Mouse (Mus musculus) midbrain, embryonic 16.5 days (tissue): ENCODE results near the gene Vim. TPM values are rescaled to one million over a fixed set of nuclear protein-coding genes. Genes with fewer than 3 reads are reported as not detected.
A peak's percentile ranks its signal among the peaks of the same experiment; 100 is the strongest.

Experiments used
- ATAC-seq: fragments of 200-750 bp; cut with Nextera tagmentation; 2 replicates; pipeline ENCODE4 v1.8.0; 2017; ENCODE audit warnings: moderate TSS enrichment
- H3K27ac ChIP-seq: fragments of 300-500 bp; sonication (generic); 2 replicates; pipeline ENCODE4 v1.5.1; 2014; ENCODE audit warnings: mild to moderate bottlenecking, low read length, mixed read lengths
- H3K27me3 ChIP-seq: fragments of 300-500 bp; sonication (generic); 2 replicates; pipeline ENCODE4 v1.6.1; 2014; ENCODE audit warnings: low read depth, low read length, mixed read lengths; ENCODE audit not compliant: control insufficient read depth, insufficient read depth
- H3K36me3 ChIP-seq: fragments of 300-500 bp; sonication (generic); 2 replicates; pipeline ENCODE4 v1.6.1; 2014; ENCODE audit warnings: mild to moderate bottlenecking, low read length, moderate library complexity, mixed read lengths; ENCODE audit not compliant: control insufficient read depth, insufficient read depth
- H3K4me1 ChIP-seq: fragments of 300-500 bp; sonication (generic); 2 replicates; pipeline ENCODE4 v1.6.1; 2014; ENCODE audit warnings: mild to moderate bottlenecking, low read length, mixed read lengths; ENCODE audit not compliant: control insufficient read depth, insufficient read depth
- H3K4me2 ChIP-seq: fragments of 300-500 bp; sonication (generic); 2 replicates; pipeline ENCODE4 v1.6.1; 2014; ENCODE audit warnings: mild to moderate bottlenecking, low read length, mixed read lengths
- H3K4me3 ChIP-seq: fragments of 300-500 bp; sonication (generic); 2 replicates; pipeline ENCODE4 v1.5.1; 2014; ENCODE audit warnings: low read depth, mild to moderate bottlenecking, low read length, moderate library complexity, mixed read lengths
- H3K9ac ChIP-seq: fragments of 300-500 bp; sonication (generic); 2 replicates; pipeline ENCODE4 v1.6.1; 2014; ENCODE audit warnings: low read depth, low read length, mixed read lengths
- H3K9me3 ChIP-seq: fragments of 300-500 bp; sonication (generic); replicated peaks from 2 replicates; pipeline ENCODE4 v1.6.1; 2014; ENCODE audit warnings: mild to moderate bottlenecking, low read length, mixed read lengths; ENCODE audit not compliant: control insufficient read depth, poor library complexity, severe bottlenecking
- WGBS: fragments of 180-500 bp; shearing (Covaris S2); extraction: QIAGEN DNeasy Blood & Tissue Kit; methylation state at CpG from one replicate; pipeline ENCODE4 v1.1.7; 2014; 5-methylcytosine and 5-hydroxymethylcytosine counted together
- polyA plus RNA-seq: library from polyadenylated mRNA; unstranded; fragments of >200 nt; fragmentation: Nextera tagmentation; extraction: Ambion mirVana; gene quantifications from 2 replicates; pipeline ENCODE4 v1.2.1, GENCODE M21; 2015

Gene Vim
- polyA plus RNA-seq, 1 experiment from 2014 or later = 306 TPM

- 77% methylated on average over 6 of the region's 6 CpGs for WGBS
- no peak for ATAC-seq
- H3K4me2 ChIP-seq = no peak overlapping the region
- H3K9me3 ChIP-seq = no peaks in the 10 kb centered on the region
- no peaks in the 10 kb centered on the region for H3K27me3 ChIP-seq
- H3K9ac ChIP-seq = no peak overlapping the region
- peaks cover 3% of the 10 kb centered on the region for H3K4me1 ChIP-seq
- no peak overlapping the region for H3K4me3 ChIP-seq
- H3K27ac ChIP-seq = no peak overlapping the region
- H3K36me3 ChIP-seq = no peaks in the 10 kb centered on the region
Measured at GRCm38 (mm10) chr2:13538704-13539377, 34.9 kb upstream of the Vim start.

GRCm38 (mm10) chr2:13539860-13540259 lies 33.9 kb upstream of the Vim start:
- 92% methylated on average over 1 of the region's 1 CpGs for WGBS
- H3K4me3 ChIP-seq = no peak overlapping the region
- no peak overlapping the region for H3K27ac ChIP-seq
- no peak for ATAC-seq
- no peaks in the 10 kb centered on the region for H3K36me3 ChIP-seq
- H3K27me3 ChIP-seq = no peaks in the 10 kb centered on the region
- no peak overlapping the region for H3K4me2 ChIP-seq
- no peak overlapping the region for H3K9ac ChIP-seq
- H3K4me1 ChIP-seq = peaks cover 5% of the 10 kb centered on the region
- no peaks in the 10 kb centered on the region for H3K9me3 ChIP-seq

- Histone ChIP-seq H3K27me3 (no peaks in the 10 kb centered on the region), H3K9ac (peak overlapping the region; percentile 73), H3K27ac (peak overlapping the region; percentile 84), H3K4me2 (peak overlapping the region; percentile 79), H3K36me3 (no peaks in the 10 kb centered on the region), H3K9me3 (no peaks in the 10 kb centered on the region), H3K4me1 (peaks cover 5% of the 10 kb centered on the region), H3K4me3 (peak overlapping the region; percentile 57)
- 42% methylated on average over 8 of the region's 8 CpGs for WGBS
- peak; percentile 32 for ATAC-seq
Measured at GRCm38 (mm10) chr2:13543519-13544124, 30.1 kb upstream of the Vim start.

GRCm38 (mm10) chr2:13544193-13544824 lies 29.4 kb upstream of the Vim start, which contains the start of gene Trdmt1:
TSS of gene Trdmt1 (minus strand) at chr2:13544668.
- Histone ChIP-seq H3K4me3 (peak within 1 kb of the TSS; percentile 57), H3K27me3 (no peaks in the 10 kb centered on the region), H3K9ac (peak within 1 kb of the TSS; percentile 73), H3K4me2 (peak within 1 kb of the TSS; percentile 79), H3K9me3 (no peaks in the 10 kb centered on the region), H3K4me1 (peaks cover 5% of the 10 kb centered on the region), H3K36me3 (no peaks in the 10 kb centered on the region), H3K27ac (peak within 1 kb of the TSS; percentile 84)
- under 1% methylated on average over 39 of the region's 39 CpGs for WGBS
- ATAC-seq = peak; percentile 98

GRCm38 (mm10) chr2:13548749-13549148 lies 25.0 kb upstream of the Vim start:
- no peak for ATAC-seq
- Histone ChIP-seq H3K4me3 (no peak overlapping the region), H3K4me1 (peaks cover 2% of the 10 kb centered on the region), H3K9ac (no peak overlapping the region), H3K4me2 (no peak overlapping the region), H3K36me3 (no peaks in the 10 kb centered on the region), H3K27ac (no peak overlapping the region), H3K27me3 (no peaks in the 10 kb centered on the region), H3K9me3 (no peaks in the 10 kb centered on the region)
- WGBS = 58% methylated on average over 3 of the region's 3 CpGs

- Histone ChIP-seq H3K4me3 (no peak overlapping the region), H3K4me1 (no peaks in the 10 kb centered on the region), H3K4me2 (no peak overlapping the region), H3K9ac (no peak overlapping the region), H3K27me3 (no peaks in the 10 kb centered on the region), H3K36me3 (no peaks in the 10 kb centered on the region), H3K9me3 (no peaks in the 10 kb centered on the region), H3K27ac (no peak overlapping the region)
- no peak for ATAC-seq
- WGBS = 56% methylated on average over 2 of the region's 2 CpGs
Measured at GRCm38 (mm10) chr2:13553966-13554365, 19.8 kb upstream of the Vim start.

GRCm38 (mm10) chr2:13556239-13556638 lies 17.5 kb upstream of the Vim start:
- H3K27me3 ChIP-seq = no peaks in the 10 kb centered on the region
- H3K9me3 ChIP-seq = no peaks in the 10 kb centered on the region; the same call in 1 of the 2 replicates
- no peak for ATAC-seq
- H3K9ac ChIP-seq = no peak overlapping the region
- no peaks in the 10 kb centered on the region for H3K4me1 ChIP-seq
- H3K4me3 ChIP-seq = no peak overlapping the region
- H3K27ac ChIP-seq = no peak overlapping the region
- H3K36me3 ChIP-seq = no peaks in the 10 kb centered on the region
- H3K4me2 ChIP-seq = no peak overlapping the region

- H3K4me2 ChIP-seq = no peak overlapping the region
- H3K4me1 ChIP-seq = no peaks in the 10 kb centered on the region
- ATAC-seq = no peak
- WGBS = 84% methylated on average over 9 of the region's 9 CpGs
- no peaks in the 10 kb centered on the region; the same call in 1 of the 2 replicates for H3K9me3 ChIP-seq
- no peaks in the 10 kb centered on the region for H3K36me3 ChIP-seq
- H3K9ac ChIP-seq = no peak overlapping the region
- H3K27ac ChIP-seq = no peak overlapping the region
- no peaks in the 10 kb centered on the region for H3K27me3 ChIP-seq
- H3K4me3 ChIP-seq = no peak overlapping the region
Measured at GRCm38 (mm10) chr2:13557145-13558030, 16.3 kb upstream of the Vim start.
